Comparison of ENCODE assay signal across 16 mouse cellular contexts in genomic region chr10:43292454-43292853, GRCm38 (mm10).
DNase-seq lines count a peak whose midpoint lies in the region; ATAC-seq and TF ChIP-seq lines count a peak whose summit lies in the region.
"Had no signal": no experiment of that assay in that cellular context is flagged by ENCODE, and none has a peak within 500 bp of the region (broad histone marks: within the 10 kb centered on the region; RNA-seq: fewer than 3 reads in every experiment).

No protein-coding gene starts in this region.

- no peaks in the 10 kb centered on the region for H3K9me3 ChIP-seq in hindbrain, postnatal 0 days (ENCODE audit: low read length)
- H3K9me3 ChIP-seq in hindbrain, embryonic 13.5 days, result no peaks in the 10 kb centered on the region
- H3K9me3 ChIP-seq in liver, embryonic 13.5 days (replicated peaks), result no peaks in the 10 kb centered on the region
- H3K9me3 ChIP-seq: forebrain, embryonic 15.5 days; intestine, embryonic 15.5 days had no signal

- no peaks in the 10 kb centered on the region for H3K36me3 ChIP-seq in hindbrain, postnatal 0 days (ENCODE audit: insufficient read depth, low read length)
- H3K36me3 ChIP-seq in hindbrain, embryonic 13.5 days, result no peaks in the 10 kb centered on the region
- no peaks in the 10 kb centered on the region for H3K36me3 ChIP-seq in liver, embryonic 13.5 days
- H3K36me3 ChIP-seq: forebrain, embryonic 15.5 days; intestine, embryonic 15.5 days had no signal

- no peaks in the 10 kb centered on the region for H3K4me1 ChIP-seq in hindbrain, postnatal 0 days (ENCODE audit: insufficient read depth, low read length)
- H3K4me1 ChIP-seq in hindbrain, embryonic 13.5 days (replicated peaks), result peaks cover 21% of the 10 kb centered on the region
- peaks cover 63% of the 10 kb centered on the region for H3K4me1 ChIP-seq in liver, embryonic 13.5 days (replicated peaks)
- H3K4me1 ChIP-seq: forebrain, embryonic 15.5 days; intestine, embryonic 15.5 days had no signal

- ATAC-seq in hindbrain, postnatal 0 days, result no peak
- no peak for ATAC-seq in hindbrain, embryonic 13.5 days (ENCODE audit: low FRiP score)
- ATAC-seq in liver, embryonic 13.5 days (ENCODE audit: low read depth), result no peak
- ATAC-seq: forebrain, embryonic 15.5 days had no signal

- DNase-seq in hindbrain, postnatal 0 days (ENCODE audit: low spot score), result no peak
- peak; percentile 12 for DNase-seq in thymus, postnatal 14 days
- DNase-seq in thymus, postnatal 25 days, result no peak
- peak; percentile 22 for DNase-seq in liver, embryonic 13.5 days
- DNase-seq in urinary bladder, postnatal 14 days (ENCODE audit: low spot score), result no peak
- DNase-seq in adrenal gland, postnatal 25 days, result no peak
- no peak for DNase-seq in adipocyte (ENCODE audit: low spot score)
- DNase-seq: cerebellum, postnatal 10 days; heart, postnatal 14 days; layer of hippocampus, adult 9-11 months; left cerebral cortex, postnatal 4 days; lung, postnatal 14 days; right cerebral cortex, postnatal 14 days had no signal

- WGBS in hindbrain, postnatal 0 days, result 76% methylated on average over 4 of the region's 4 CpGs
- 80% methylated on average over 4 of the region's 4 CpGs for WGBS in hindbrain, embryonic 13.5 days
- WGBS in liver, embryonic 13.5 days (ENCODE audit: insufficient replicate concordance), result 52% methylated on average over 4 of the region's 4 CpGs

- no peak overlapping the region for H3K9ac ChIP-seq in hindbrain, postnatal 0 days (replicated peaks; ENCODE audit: low read length)
- no peak overlapping the region for H3K9ac ChIP-seq in hindbrain, embryonic 13.5 days
- H3K9ac ChIP-seq in liver, embryonic 13.5 days, result no peak overlapping the region
- H3K9ac ChIP-seq: forebrain, embryonic 15.5 days; intestine, embryonic 15.5 days had no signal

- H3K4me2 ChIP-seq in hindbrain, postnatal 0 days (ENCODE audit: low read depth, low read length), result no peak overlapping the region
- H3K4me2 ChIP-seq in hindbrain, embryonic 13.5 days, result no peak overlapping the region
- H3K4me2 ChIP-seq in liver, embryonic 13.5 days, result 0 out of 2 replicates have a peak overlapping the region, but pooled peaks have one; percentile 53
- H3K4me2 ChIP-seq: forebrain, embryonic 15.5 days; intestine, embryonic 15.5 days had no signal

- H3K4me3 ChIP-seq in hindbrain, postnatal 0 days (ENCODE audit: low read length), result no peak overlapping the region
- H3K4me3 ChIP-seq in hindbrain, embryonic 13.5 days, result no peak overlapping the region
- no peak overlapping the region for H3K4me3 ChIP-seq in liver, embryonic 13.5 days (replicated peaks)
- H3K4me3 ChIP-seq: forebrain, embryonic 15.5 days; intestine, embryonic 15.5 days had no signal

- no peak overlapping the region for H3K27ac ChIP-seq in hindbrain, postnatal 0 days
- H3K27ac ChIP-seq in hindbrain, embryonic 13.5 days, result no peak overlapping the region
- H3K27ac ChIP-seq in liver, embryonic 13.5 days, result peak overlapping the region; percentile 88
- H3K27ac ChIP-seq: forebrain, embryonic 15.5 days; intestine, embryonic 15.5 days had no signal

- peak; percentile 32; the same call in 1 of the 2 replicates for TF ChIP-seq CTCF in hindbrain, postnatal 0 days (IDR thresholded peaks at IDR 0.05; ENCODE audit: low read depth)

- H3K27me3 ChIP-seq in hindbrain, postnatal 0 days (ENCODE audit: insufficient read depth, low read length), result no peaks in the 10 kb centered on the region
- H3K27me3 ChIP-seq in hindbrain, embryonic 13.5 days, result no peaks in the 10 kb centered on the region
- H3K27me3 ChIP-seq in liver, embryonic 13.5 days, result no peaks in the 10 kb centered on the region
- H3K27me3 ChIP-seq: forebrain, embryonic 15.5 days; intestine, embryonic 15.5 days had no signal

Comparison
In these comparisons a context has a peak if more than half of its experiments do, and no peak if none do; other contexts are left out.
1. DNase-seq: peak in thymus, postnatal 14 days (single experiment) and liver, embryonic 13.5 days (single experiment); none in hindbrain, postnatal 0 days (single experiment), thymus, postnatal 25 days (single experiment), urinary bladder, postnatal 14 days (single experiment), adrenal gland, postnatal 25 days (single experiment) and adipocyte (single experiment).